Mouse (Mus musculus) adrenal gland, adult 8-10 months (tissue): ENCODE measurements around the gene Asic2. TPM values are rescaled to one million over a fixed set of nuclear protein-coding genes. Genes with fewer than 3 reads are reported as not detected.
A peak's percentile ranks its signal among the peaks of the same experiment; 100 is the strongest.

Experiments used
- DNase-seq: peaks from one replicate; pipeline ENCODE4 v3.0.0; 2022
- total RNA-seq, 4 experiments: library from RNA; stranded (reverse); gene quantifications; 2 replicates each; pipeline ENCODE4 v1.2.4; 2022

Gene Asic2
- total RNA-seq, 4 experiments from 2014 or later, result 3.2 to 5.1 (median 4.2) TPM

DNA sequence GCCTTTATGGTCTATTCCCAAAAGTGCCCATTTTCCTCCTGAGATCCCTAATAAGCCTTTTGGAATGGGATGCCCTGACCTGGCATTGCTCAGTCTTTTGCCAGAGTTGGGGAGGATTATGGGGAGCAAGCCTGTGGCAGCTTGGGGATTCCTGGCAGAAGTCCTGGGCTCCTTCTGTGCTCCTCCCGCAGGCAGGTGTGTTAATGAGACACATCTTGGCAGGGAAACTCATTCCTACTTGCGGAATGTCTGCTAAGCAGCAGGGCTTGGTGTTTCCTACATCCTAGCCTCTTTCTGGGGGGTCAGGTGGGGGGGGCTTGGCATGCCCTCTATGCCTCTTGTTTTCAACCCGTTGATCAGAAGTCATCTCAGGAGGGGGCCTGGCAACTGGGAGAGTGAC is 1081.2 kb downstream of the Asic2 start:
- DNase-seq, result no peak

DNA sequence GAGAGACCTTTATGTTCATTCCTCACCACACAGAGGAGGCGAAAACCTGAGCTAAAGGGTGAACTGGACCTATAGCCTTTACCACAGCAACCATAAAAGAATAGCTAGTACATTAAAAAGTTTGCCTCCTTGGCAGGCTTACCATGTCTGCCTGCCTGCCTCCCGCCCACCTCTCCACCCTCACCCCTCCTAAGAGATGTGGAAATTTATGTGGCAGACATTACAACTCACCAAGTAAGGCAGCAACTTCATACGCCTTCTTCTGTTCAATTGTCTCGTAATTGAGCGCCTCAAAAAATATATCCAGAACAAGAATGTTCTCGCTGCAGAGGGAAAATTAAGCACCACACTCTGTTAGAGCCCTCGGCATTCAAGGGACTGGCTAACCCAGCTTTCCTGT is 1081.9 kb downstream of the Asic2 start:
- DNase-seq, result no peak

- DNase-seq, result no peak
Observed at GRCm38 (mm10) chr11:80884521-80885231, 1083.6 kb downstream of the Asic2 start.

- DNase-seq, result no peak
Observed at GRCm38 (mm10) chr11:80882229-80882810, 1085.9 kb downstream of the Asic2 start.

- DNase-seq, result no peak
Observed at GRCm38 (mm10) chr11:80878026-80878425, 1090.2 kb downstream of the Asic2 start.

- peak; percentile 92 for DNase-seq
Observed at GRCm38 (mm10) chr11:80877131-80877651, 1091.1 kb downstream of the Asic2 start.

- peak; percentile 59 for DNase-seq
Observed at GRCm38 (mm10) chr11:80872509-80873474, 1095.5 kb downstream of the Asic2 start.

DNA sequence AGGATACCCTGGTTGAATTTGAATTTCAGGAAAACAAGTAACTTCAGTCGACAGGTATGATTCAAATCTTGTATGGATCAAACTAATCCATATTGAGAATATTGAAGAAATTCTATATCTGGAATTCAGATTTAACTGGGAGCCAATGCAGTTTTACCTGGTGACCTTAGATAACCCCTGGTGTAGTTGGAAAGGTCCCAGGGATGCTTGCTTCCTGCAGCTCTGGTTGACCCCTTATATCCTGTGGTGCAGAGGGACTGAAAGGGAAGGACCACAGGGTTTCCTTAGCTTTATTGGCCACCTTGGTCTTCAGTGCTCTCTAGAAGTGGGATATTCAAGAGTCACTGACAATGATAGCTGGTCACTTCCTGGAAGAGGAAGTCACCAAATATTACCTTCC is 1100.2 kb downstream of the Asic2 start:
- no peak for DNase-seq

GRCm38 (mm10) chr11:80862941-80863340 is 1105.3 kb downstream of the Asic2 start:
- DNase-seq, result peak; percentile 38

- no peak for DNase-seq
Observed at GRCm38 (mm10) chr11:80858065-80858464, 1110.2 kb downstream of the Asic2 start, which contains the start of gene Spaca3. Spaca3 (plus strand) TSS chr11:80858365.

DNA sequence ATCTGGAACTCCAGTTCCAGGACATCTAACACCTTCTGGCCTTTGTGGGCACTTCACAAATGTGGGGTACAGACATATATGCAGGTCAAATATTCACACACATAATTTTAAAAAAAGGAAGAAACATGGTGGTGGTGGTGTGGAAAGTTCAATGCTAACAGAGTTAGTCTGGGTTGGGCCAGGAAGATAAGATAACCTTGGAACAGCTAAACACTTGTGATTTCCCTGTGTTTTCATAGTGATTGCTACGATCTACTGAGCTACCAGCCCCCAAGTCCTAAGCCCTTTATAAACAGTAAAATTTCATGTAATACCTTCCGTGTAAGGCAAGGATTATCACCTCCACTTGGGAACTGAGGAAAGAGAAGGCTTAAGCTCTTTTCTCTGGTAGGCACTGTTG is 1111.4 kb downstream of the Asic2 start:
- no peak for DNase-seq

DNA sequence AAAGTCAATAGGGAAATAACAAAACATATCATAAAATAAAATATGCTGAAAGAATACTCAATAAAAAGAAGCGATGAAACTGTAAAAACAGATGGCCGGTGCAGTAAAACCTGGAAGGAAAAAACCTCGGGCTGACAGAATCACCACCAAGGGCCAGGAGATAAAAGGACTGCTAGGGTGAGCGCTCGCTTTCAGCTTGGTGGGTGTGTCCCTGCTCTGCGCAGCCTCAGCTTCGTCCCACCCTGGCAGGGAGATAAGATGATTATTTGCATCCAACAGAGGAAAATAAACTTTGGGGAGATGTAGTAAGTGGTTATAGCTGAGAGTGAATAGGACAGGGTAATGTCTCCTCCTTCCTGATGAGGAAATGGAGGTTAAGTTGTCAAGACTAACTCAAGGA is 1113.3 kb downstream of the Asic2 start:
- DNase-seq, result no peak

DNA sequence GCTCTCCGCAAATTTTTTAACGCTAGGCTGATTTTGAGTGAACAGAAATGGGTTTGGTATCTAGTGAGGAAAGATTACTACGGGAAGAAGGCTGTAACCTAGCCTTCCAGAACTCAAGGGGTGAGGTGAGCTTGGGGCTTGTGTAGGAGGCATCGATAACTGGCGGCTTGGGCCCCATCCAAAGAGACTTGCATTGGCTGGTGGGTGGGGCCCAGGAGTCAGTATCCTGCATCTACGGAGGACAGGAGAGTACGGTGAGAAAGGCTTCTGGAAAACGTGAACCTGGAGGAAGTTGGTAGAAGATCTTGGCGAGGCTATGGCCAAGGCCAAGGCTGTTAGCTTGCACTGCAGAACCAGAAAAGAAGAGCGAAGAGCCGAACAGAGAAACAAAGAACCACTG is 1113.8 kb downstream of the Asic2 start:
- DNase-seq, result no peak

- DNase-seq, result no peak
Observed at GRCm38 (mm10) chr11:80853014-80853413, 1115.2 kb downstream of the Asic2 start.

DNA sequence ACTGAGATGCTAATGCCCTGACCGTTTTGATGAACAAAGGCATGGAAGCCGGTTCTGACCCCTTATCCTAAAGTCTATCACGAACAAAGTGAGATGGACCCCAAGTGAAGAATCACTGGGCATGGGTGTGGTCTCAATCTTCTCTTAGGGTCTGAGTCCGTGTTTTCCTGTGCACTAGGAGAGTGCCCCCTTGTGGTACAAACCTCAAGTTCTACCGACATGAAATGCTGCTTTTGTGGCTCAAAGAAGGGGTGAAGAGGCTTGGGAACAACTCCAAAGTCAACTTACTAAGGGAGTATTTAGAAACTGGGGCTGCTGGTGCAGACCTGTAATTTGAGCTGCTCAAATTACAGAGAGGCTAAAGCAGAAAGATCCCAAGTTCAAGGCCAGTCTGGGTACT is 1116.4 kb downstream of the Asic2 start:
- DNase-seq, result no peak

- DNase-seq, result no peak
Observed at GRCm38 (mm10) chr11:80848131-80848530, 1120.1 kb downstream of the Asic2 start.

- no peak for DNase-seq
Observed at GRCm38 (mm10) chr11:80846115-80846514, 1122.1 kb downstream of the Asic2 start.

DNA sequence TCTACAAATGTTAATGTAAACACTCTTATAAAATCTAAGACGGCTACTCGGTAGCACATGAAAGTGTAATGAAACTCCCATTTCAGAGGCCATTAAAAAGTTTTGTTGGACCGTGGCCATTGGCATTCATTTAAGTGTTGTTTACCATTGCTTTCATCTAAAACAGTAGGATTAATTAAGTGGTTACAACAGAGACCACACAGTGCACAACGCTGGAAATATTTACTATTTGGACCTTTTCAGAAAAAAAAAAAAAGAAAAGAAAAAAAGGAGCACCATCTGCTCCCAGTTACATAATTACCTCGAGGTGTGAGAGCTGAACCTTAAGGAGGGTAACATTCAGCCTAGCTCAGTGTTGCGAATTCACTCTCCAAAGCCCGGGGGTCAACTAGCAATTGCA is 1122.8 kb downstream of the Asic2 start:
- no peak for DNase-seq

DNA sequence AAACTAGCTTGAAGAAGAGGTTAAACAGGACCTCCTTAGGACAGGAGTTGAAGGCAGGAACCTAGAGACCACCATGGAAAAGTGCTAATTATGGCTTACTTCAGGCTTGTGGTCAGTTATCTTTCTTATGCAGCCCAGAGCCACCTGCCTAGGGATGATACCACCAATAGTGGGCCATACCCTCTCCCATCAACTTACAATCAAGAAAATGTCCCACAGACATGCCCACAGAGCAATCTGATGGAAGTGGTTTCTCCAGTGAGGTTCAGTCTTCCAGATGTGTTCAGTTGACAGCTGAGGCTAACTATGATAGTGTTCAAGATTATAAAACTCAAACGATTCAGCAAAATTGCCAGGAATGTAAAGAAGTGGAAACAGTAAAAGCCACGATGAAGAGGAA is 1124.8 kb downstream of the Asic2 start:
- no peak for DNase-seq

GRCm38 (mm10) chr11:80838724-80839123 is 1129.5 kb downstream of the Asic2 start:
- no peak for DNase-seq

GRCm38 (mm10) chr11:80835841-80836240 is 1132.4 kb downstream of the Asic2 start:
- no peak for DNase-seq

DNA sequence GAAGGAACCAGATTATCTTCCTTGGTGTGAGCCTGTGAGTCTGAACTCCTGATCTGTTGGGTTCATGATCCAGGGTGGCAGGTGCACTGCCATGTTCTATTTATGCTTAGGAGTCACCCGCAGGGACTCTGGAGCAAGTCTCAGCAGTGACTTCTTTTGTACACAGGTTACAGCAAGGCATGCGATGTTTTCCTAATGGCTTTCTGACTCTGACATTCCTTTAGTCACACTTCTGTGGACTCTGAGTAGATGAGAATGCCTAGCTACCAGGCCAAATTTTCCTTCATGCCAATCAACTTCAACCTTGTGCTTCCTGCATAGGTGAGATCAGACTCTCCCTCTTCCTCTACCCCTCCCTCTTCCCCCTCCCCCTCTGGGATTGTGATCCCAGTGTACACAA is 1132.9 kb downstream of the Asic2 start:
- DNase-seq, result no peak
